Mouse (Mus musculus): ENCODE measurements at regions not wholly inside any gene's neighbourhood (a gene's known extent, or its start where the extent isn't known, plus 50 kb on each side); places are given as distances from the start of the nearest gene placed in this dataset.

- no peaks in the 10 kb centered on the region for H3K79me2 ChIP-seq (ENCODE audit: control insufficient read depth, insufficient read depth, low read length)
- H3K27me3 ChIP-seq (ENCODE audit: control insufficient read depth, insufficient read depth, low read length), result no peaks in the 10 kb centered on the region
- DNase-seq (ENCODE audit: extremely low read depth, low read depth, low spot score), result no peak
- no peak overlapping the region for H3K4me3 ChIP-seq (ENCODE audit: insufficient read depth, low read depth, low read length)
- TF ChIP-seq CTCF (IDR thresholded peaks at IDR 0.05; ENCODE audit: low read depth, low read length) (no peak), POLR2A (IDR thresholded peaks at IDR 0.05; ENCODE audit: extremely low read depth, insufficient read depth, low read length) (no peak)
- no peak overlapping the region for H3K9ac ChIP-seq (ENCODE audit: low read depth, low read length)
- 90% methylated on average over 4 of the region's 4 CpGs for WGBS
- no peaks in the 10 kb centered on the region for H3K4me1 ChIP-seq (ENCODE audit: control insufficient read depth, insufficient read depth, low read length)
- H3K36me3 ChIP-seq (ENCODE audit: control insufficient read depth, insufficient read depth, low read length), result no peaks in the 10 kb centered on the region
- H3K27ac ChIP-seq (replicated peaks; ENCODE audit: insufficient read depth, low read depth, low read length), result no peak overlapping the region
These were observed 146.0 kb upstream of the Plxnc1 start for GRCm38 (mm10) chr10:95090641-95091040.

- Histone ChIP-seq H3K27ac (replicated peaks; ENCODE audit: insufficient read depth, low read depth, low read length) (no peak overlapping the region), H3K36me3 (ENCODE audit: control insufficient read depth, insufficient read depth, low read length) (no peaks in the 10 kb centered on the region), H3K27me3 (ENCODE audit: control insufficient read depth, insufficient read depth, low read length) (no peaks in the 10 kb centered on the region; the same call in 1 of the 2 replicates), H3K79me2 (ENCODE audit: control insufficient read depth, insufficient read depth, low read length) (no peaks in the 10 kb centered on the region), H3K4me3 (ENCODE audit: insufficient read depth, low read depth, low read length) (no peak overlapping the region), H3K4me1 (ENCODE audit: control insufficient read depth, insufficient read depth, low read length) (no peaks in the 10 kb centered on the region), H3K9ac (ENCODE audit: low read depth, low read length) (no peak overlapping the region)
- TF ChIP-seq POLR2A (IDR thresholded peaks at IDR 0.05; ENCODE audit: extremely low read depth, insufficient read depth, low read length), result no peak
- TF ChIP-seq CTCF (IDR thresholded peaks at IDR 0.05; ENCODE audit: low read depth, low read length), result no peak; the same call in 1 of the 2 replicates
- no peak for DNase-seq (ENCODE audit: extremely low read depth, low read depth, low spot score)
- 87% methylated on average over 9 of the region's 9 CpGs for WGBS
These were observed 145.4 kb upstream of the Plxnc1 start for GRCm38 (mm10) chr10:95090035-95090434.

GRCm38 (mm10) chr10:95087864-95088570, 143.4 kb upstream of the Plxnc1 start:
- no peaks in the 10 kb centered on the region for H3K79me2 ChIP-seq (ENCODE audit: control insufficient read depth, insufficient read depth, low read length)
- H3K4me3 ChIP-seq (ENCODE audit: insufficient read depth, low read depth, low read length), result no peak overlapping the region
- WGBS, result 43% methylated on average over 13 of the region's 13 CpGs
- TF ChIP-seq POLR2A (IDR thresholded peaks at IDR 0.05; ENCODE audit: extremely low read depth, insufficient read depth, low read length) (no peak), CTCF (IDR thresholded peaks at IDR 0.05; ENCODE audit: low read depth, low read length) (peak; percentile 79)
- peak; percentile 23 for DNase-seq (ENCODE audit: extremely low read depth, low read depth, low spot score)
- no peak overlapping the region for H3K27ac ChIP-seq (replicated peaks; ENCODE audit: insufficient read depth, low read depth, low read length)
- H3K27me3 ChIP-seq (ENCODE audit: control insufficient read depth, insufficient read depth, low read length), result no peaks in the 10 kb centered on the region; the same call in 1 of the 2 replicates
- H3K4me1 ChIP-seq (ENCODE audit: control insufficient read depth, insufficient read depth, low read length), result no peaks in the 10 kb centered on the region
- no peaks in the 10 kb centered on the region for H3K36me3 ChIP-seq (ENCODE audit: control insufficient read depth, insufficient read depth, low read length)
- H3K9ac ChIP-seq (ENCODE audit: low read depth, low read length), result no peak overlapping the region

- H3K79me2 ChIP-seq (ENCODE audit: control insufficient read depth, insufficient read depth, low read length), result no peaks in the 10 kb centered on the region
- DNase-seq (ENCODE audit: extremely low read depth, low read depth, low spot score), result no peak
- no peak overlapping the region for H3K9ac ChIP-seq (ENCODE audit: low read depth, low read length)
- no peaks in the 10 kb centered on the region; the same call in 1 of the 2 replicates for H3K27me3 ChIP-seq (ENCODE audit: control insufficient read depth, insufficient read depth, low read length)
- no peaks in the 10 kb centered on the region for H3K36me3 ChIP-seq (ENCODE audit: control insufficient read depth, insufficient read depth, low read length)
- 63% methylated on average over 4 of the region's 4 CpGs for WGBS
- H3K27ac ChIP-seq (replicated peaks; ENCODE audit: insufficient read depth, low read depth, low read length), result no peak overlapping the region
- no peak for TF ChIP-seq POLR2A (IDR thresholded peaks at IDR 0.05; ENCODE audit: extremely low read depth, insufficient read depth, low read length)
- TF ChIP-seq CTCF (IDR thresholded peaks at IDR 0.05; ENCODE audit: low read depth, low read length), result no peak
- H3K4me1 ChIP-seq (ENCODE audit: control insufficient read depth, insufficient read depth, low read length), result no peaks in the 10 kb centered on the region
- H3K4me3 ChIP-seq (ENCODE audit: insufficient read depth, low read depth, low read length), result no peak overlapping the region
These were observed 142.1 kb upstream of the Plxnc1 start for GRCm38 (mm10) chr10:95086755-95087154.

- no peaks in the 10 kb centered on the region; the same call in 1 of the 2 replicates for H3K27me3 ChIP-seq (ENCODE audit: control insufficient read depth, insufficient read depth, low read length)
- no peak for DNase-seq (ENCODE audit: extremely low read depth, low read depth, low spot score)
- WGBS, result 82% methylated on average over 8 of the region's 8 CpGs
These were observed 141.1 kb upstream of the Plxnc1 start for GRCm38 (mm10) chr10:95085688-95086268.

More at GRCm38 (mm10) chr10:95085688-95086268, 141.1 kb upstream of the Plxnc1 start:
- Histone ChIP-seq H3K36me3 (ENCODE audit: control insufficient read depth, insufficient read depth, low read length) (no peaks in the 10 kb centered on the region), H3K4me3 (ENCODE audit: insufficient read depth, low read depth, low read length) (no peak overlapping the region), H3K9ac (ENCODE audit: low read depth, low read length) (no peak overlapping the region), H3K4me1 (ENCODE audit: control insufficient read depth, insufficient read depth, low read length) (no peaks in the 10 kb centered on the region), H3K79me2 (ENCODE audit: control insufficient read depth, insufficient read depth, low read length) (no peaks in the 10 kb centered on the region), H3K27ac (replicated peaks; ENCODE audit: insufficient read depth, low read depth, low read length) (no peak overlapping the region)
- no peak for TF ChIP-seq POLR2A (IDR thresholded peaks at IDR 0.05; ENCODE audit: extremely low read depth, insufficient read depth, low read length)
- TF ChIP-seq CTCF (IDR thresholded peaks at IDR 0.05; ENCODE audit: low read depth, low read length), result no peak

Data from liver, adult 2 months (tissue).